Mouse (Mus musculus) olfactory bulb, adult 2 months (tissue): ENCODE measurements around the gene Fbll1.

Experiments
- CTCF ChIP-seq: fragments of 200-500 bp; IDR thresholded peaks from 2 replicates; pipeline ENCODE4 v1.5.1; 2012; ENCODE audit warnings: low read depth, mild to moderate bottlenecking, low read length, moderate library complexity; ENCODE audit not compliant: insufficient read depth
- POLR2A ChIP-seq: fragments of 200-500 bp; IDR thresholded peaks from 2 replicates; pipeline ENCODE4 v1.6.1; 2012; ENCODE audit warnings: mild to moderate bottlenecking, low read depth, low read length, moderate library complexity; ENCODE audit not compliant: insufficient read depth

- TF ChIP-seq POLR2A (no peak), CTCF (no peak)
Observed at GRCm38 (mm10) chr11:35798874-35799273, at the start of gene Fbll1.
